Mouse (Mus musculus): Measurements from ENCODE around the gene Sprr2e. TPM values are rescaled to one million over a fixed set of nuclear protein-coding genes. Genes with fewer than 3 reads are reported as not detected.

The Sprr2e gene
- total and polyA plus RNA-seq, 3 experiments, result not detected

- H3K36me3 ChIP-seq (ENCODE audit: control insufficient read depth in 1 of 2, insufficient read depth in 2 of 2, low read length in 2 of 2), result no peaks in the 10 kb centered on the region
- no peaks in the 10 kb centered on the region for H3K9me3 ChIP-seq (replicated peaks; ENCODE audit: insufficient read depth, low read length)
- no peak for DNase-seq (ENCODE audit: low read depth, low spot score)
- H3K9ac ChIP-seq (ENCODE audit: control insufficient read depth, low read depth, low read length, poor library complexity, severe bottlenecking), result no peak overlapping the region
- no peaks in the 10 kb centered on the region for H3K79me2 ChIP-seq (ENCODE audit: control insufficient read depth, insufficient read depth, low read length, poor library complexity)
- H3K4me3 ChIP-seq (ENCODE audit: control insufficient read depth in 1 of 2, insufficient read depth in 1 of 2, low read depth in 2 of 2, low read length in 2 of 2), result no peak overlapping the region
- no peak overlapping the region for H3K27ac ChIP-seq (ENCODE audit: control insufficient read depth, low read depth, low read length)
- TF ChIP-seq JUND (IDR thresholded peaks at IDR 0.05; ENCODE audit: low read depth, low read length) (no peak), ZNF384 (IDR thresholded peaks at IDR 0.05; ENCODE audit: low read depth, low read length) (no peak), MAZ (IDR thresholded peaks at IDR 0.05; ENCODE audit: low read depth, low read length) (no peak)
- no peaks in the 10 kb centered on the region for H3K27me3 ChIP-seq (ENCODE audit: control insufficient read depth in 1 of 2, insufficient read depth in 2 of 2, low read length in 2 of 2)
- no peaks in the 10 kb centered on the region for H3K4me1 ChIP-seq (ENCODE audit: control insufficient read depth in 1 of 2, insufficient read depth in 2 of 2, low read length in 2 of 2)
These were observed 9.7 kb downstream of the Sprr2e start for GRCm38 (mm10) chr3:92361619-92362018.

DNA sequence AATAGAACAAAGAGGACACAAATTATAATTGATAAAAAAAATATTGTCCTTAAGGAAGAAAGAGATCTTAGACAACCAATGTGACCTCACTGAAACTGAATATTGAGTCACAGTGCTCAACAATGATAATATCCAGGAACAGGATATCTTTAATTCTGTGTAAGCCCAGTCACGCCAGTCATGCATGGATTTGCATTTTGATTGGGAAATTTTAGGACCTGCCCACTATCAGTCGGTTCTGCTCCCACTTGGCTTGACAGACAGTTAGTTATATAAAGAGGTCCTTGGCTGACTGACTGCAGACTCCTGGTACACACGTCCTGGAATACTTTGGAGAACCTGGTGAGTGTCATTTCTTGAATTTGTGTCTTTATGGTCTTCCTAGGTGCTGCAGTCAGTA is 12.9 kb downstream of the Sprr2e start, which contains the start of gene Sprr2f:
TSS of gene Sprr2f (plus strand) at position 301 of the 400 bp plus-strand sequence.
- Histone ChIP-seq H3K27ac (ENCODE audit: control insufficient read depth, low read depth, low read length) (no peak within 1 kb of the TSS), H3K36me3 (ENCODE audit: control insufficient read depth in 1 of 2, insufficient read depth in 2 of 2, low read length in 2 of 2) (no peaks in the 10 kb centered on the region), H3K9me3 (replicated peaks; ENCODE audit: insufficient read depth, low read length) (no peaks in the 10 kb centered on the region), H3K27me3 (ENCODE audit: control insufficient read depth in 1 of 2, insufficient read depth in 2 of 2, low read length in 2 of 2) (no peaks in the 10 kb centered on the region), H3K4me1 (ENCODE audit: control insufficient read depth in 1 of 2, insufficient read depth in 2 of 2, low read length in 2 of 2) (no peaks in the 10 kb centered on the region), H3K4me3 (ENCODE audit: control insufficient read depth in 1 of 2, insufficient read depth in 1 of 2, low read depth in 2 of 2, low read length in 2 of 2) (no peak within 1 kb of the TSS), H3K79me2 (ENCODE audit: control insufficient read depth, insufficient read depth, low read length, poor library complexity) (no peaks in the 10 kb centered on the region), H3K9ac (ENCODE audit: control insufficient read depth, low read depth, low read length, poor library complexity, severe bottlenecking) (no peak within 1 kb of the TSS)
- DNase-seq (ENCODE audit: low read depth, low spot score), result no peak
- TF ChIP-seq USF2 (IDR thresholded peaks at IDR 0.05; ENCODE audit: borderline replicate concordance in 1 of 2, insufficient read depth in 1 of 2, low read depth in 1 of 2, low read length in 2 of 2) (no peak), NELFE (IDR thresholded peaks at IDR 0.05; ENCODE audit: low read depth, low read length) (no peak), TAL1 (IDR thresholded peaks at IDR 0.05; ENCODE audit: low read length) (no peak), ZMIZ1 (IDR thresholded peaks at IDR 0.05; ENCODE audit: low read depth, low read length) (no peak), MAX (IDR thresholded peaks at IDR 0.05; ENCODE audit: low read length) (no peak), ELF1 (IDR thresholded peaks at IDR 0.05; ENCODE audit: low read depth, low read length) (no peak), USF1 (IDR thresholded peaks at IDR 0.05; ENCODE audit: low read depth, low read length) (no peak), E2F4 (IDR thresholded peaks at IDR 0.05; ENCODE audit: borderline replicate concordance, low read depth, low read length) (no peak), EP300 (IDR thresholded peaks at IDR 0.05; ENCODE audit: low read depth in 1 of 2, low read length in 2 of 2) (no peak), CHD2 (IDR thresholded peaks at IDR 0.05; ENCODE audit: low read length) (no peak)

DNA sequence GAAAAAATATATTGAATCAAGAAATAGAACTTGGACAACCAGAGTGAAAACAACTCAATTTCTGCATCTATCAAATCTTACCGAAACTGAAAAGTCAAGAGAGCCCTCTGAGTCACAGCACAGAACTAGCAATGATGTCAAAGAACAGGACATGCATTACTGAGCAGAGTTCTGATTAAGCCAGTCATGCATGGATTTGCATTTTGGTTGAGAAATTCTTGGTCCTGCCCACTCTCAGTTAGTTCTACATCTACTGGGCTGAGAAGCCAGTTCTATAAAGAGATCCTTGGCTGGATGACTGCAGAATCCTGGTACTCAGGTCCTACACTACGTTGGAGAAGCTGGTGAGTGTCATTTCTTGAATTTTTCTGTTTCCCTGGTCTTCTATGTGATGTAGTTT is 21.7 kb downstream of the Sprr2e start:
- H3K9ac ChIP-seq (ENCODE audit: control insufficient read depth, low read depth, low read length, poor library complexity, severe bottlenecking), result no peak overlapping the region
- H3K4me3 ChIP-seq (ENCODE audit: control insufficient read depth in 1 of 2, insufficient read depth in 1 of 2, low read depth in 2 of 2, low read length in 2 of 2), result no peak overlapping the region
- no peak overlapping the region for H3K27ac ChIP-seq (ENCODE audit: control insufficient read depth, low read depth, low read length)
- H3K79me2 ChIP-seq (ENCODE audit: control insufficient read depth, insufficient read depth, low read length, poor library complexity), result no peaks in the 10 kb centered on the region
- TF ChIP-seq MYC (IDR thresholded peaks at IDR 0.05; ENCODE audit: low read depth, low read length) (no peak), MAZ (IDR thresholded peaks at IDR 0.05; ENCODE audit: low read depth, low read length) (no peak), CTCF (IDR thresholded peaks at IDR 0.05 in 2 of 3, conservative IDR thresholded peaks at IDR 0.05 in 1 of 3; ENCODE audit: control insufficient read depth in 1 of 3, insufficient read depth in 1 of 3, low read depth in 2 of 3, low read length in 3 of 3, poor library complexity in 1 of 3, severe bottlenecking in 1 of 3) (no peak), USF2 (IDR thresholded peaks at IDR 0.05; ENCODE audit: borderline replicate concordance in 1 of 2, insufficient read depth in 1 of 2, low read depth in 1 of 2, low read length in 2 of 2) (no peak), MAFK (IDR thresholded peaks at IDR 0.05; ENCODE audit: borderline replicate concordance, low read depth, low read length) (no peak), GABPA (IDR thresholded peaks at IDR 0.05; ENCODE audit: low read depth, low read length) (no peak), POLR2AphosphoS5 (IDR thresholded peaks at IDR 0.05; ENCODE audit: borderline replicate concordance, low read depth, low read length) (no peak), SMC3 (IDR thresholded peaks at IDR 0.05; ENCODE audit: low read depth, low read length) (no peak), NELFE (IDR thresholded peaks at IDR 0.05; ENCODE audit: low read depth, low read length) (no peak), E2F4 (IDR thresholded peaks at IDR 0.05; ENCODE audit: borderline replicate concordance, low read depth, low read length) (no peak), ELF1 (IDR thresholded peaks at IDR 0.05; ENCODE audit: low read depth, low read length) (no peak), UBTF (IDR thresholded peaks at IDR 0.05; ENCODE audit: borderline replicate concordance, insufficient read depth, low read depth, low read length) (no peak), CHD2 (IDR thresholded peaks at IDR 0.05; ENCODE audit: low read length) (no peak), RAD21 (IDR thresholded peaks at IDR 0.05; ENCODE audit: low read depth, low read length) (no peak), MEF2A (IDR thresholded peaks at IDR 0.05; ENCODE audit: extremely low read depth, insufficient replicate concordance, low read depth, low read length, poor library complexity, severe bottlenecking) (no peak), POLR2A (IDR thresholded peaks at IDR 0.05; ENCODE audit: control insufficient read depth in 1 of 2, insufficient read depth in 1 of 2, low read depth in 1 of 2, low read length in 2 of 2, poor library complexity in 1 of 2) (no peak), SIN3A (IDR thresholded peaks at IDR 0.05; ENCODE audit: low read length) (no peak), ETS1 (IDR thresholded peaks at IDR 0.05; ENCODE audit: low read depth, low read length) (no peak), EP300 (IDR thresholded peaks at IDR 0.05; ENCODE audit: low read depth in 1 of 2, low read length in 2 of 2) (no peak), ZNF384 (IDR thresholded peaks at IDR 0.05; ENCODE audit: low read depth, low read length) (no peak)
- DNase-seq (ENCODE audit: low read depth, low spot score), result no peak
- H3K4me1 ChIP-seq (ENCODE audit: control insufficient read depth in 1 of 2, insufficient read depth in 2 of 2, low read length in 2 of 2), result no peaks in the 10 kb centered on the region
- no peaks in the 10 kb centered on the region for H3K27me3 ChIP-seq (ENCODE audit: control insufficient read depth in 1 of 2, insufficient read depth in 2 of 2, low read length in 2 of 2)
- H3K36me3 ChIP-seq (ENCODE audit: control insufficient read depth in 1 of 2, insufficient read depth in 2 of 2, low read length in 2 of 2), result no peaks in the 10 kb centered on the region
- no peaks in the 10 kb centered on the region for H3K9me3 ChIP-seq (replicated peaks; ENCODE audit: insufficient read depth, low read length)

Measured in MEL (cell line).